Comparison of ENCODE assay signal across 8 mouse cellular contexts in genomic region chr12:3833851-3834273, GRCm38 (mm10). TPM values are rescaled to one million over a fixed set of nuclear protein-coding genes. Genes with fewer than 3 reads are reported as not detected.
DNase-seq lines count a peak whose midpoint lies in the region; ATAC-seq and TF ChIP-seq lines count a peak whose summit lies in the region.

No protein-coding gene starts in this region.

- TF ChIP-seq CTCF in bone marrow, adult 2 months (IDR thresholded peaks at IDR 0.05; ENCODE audit: control insufficient read depth, insufficient read depth, low read length) = no peak
- TF ChIP-seq CTCF in kidney, postnatal 0 days (IDR thresholded peaks at IDR 0.05; ENCODE audit: low read depth) = no peak

- whole genome bisulfite sequencing in bone marrow, adult 2 months = 3% methylated on average over 8 of the region's 8 CpGs
- WGBS in forebrain, embryonic 14.5 days = 0% methylated on average over 8 of the region's 8 CpGs
- WGBS in heart, embryonic 16.5 days = 8% methylated on average over 8 of the region's 8 CpGs
- 0% methylated on average over 8 of the region's 8 CpGs for WGBS in kidney, postnatal 0 days
- 4% methylated on average over 8 of the region's 8 CpGs for WGBS in midbrain, embryonic 15.5 days

- peak overlapping the region; percentile 46 for H3K4me2 ChIP-seq in forebrain, embryonic 14.5 days (ENCODE audit: low read length)
- H3K4me2 ChIP-seq in heart, embryonic 16.5 days (ENCODE audit: low read depth, low read length) = peak overlapping the region; percentile 53
- peak overlapping the region; percentile 52 for H3K4me2 ChIP-seq in kidney, postnatal 0 days (ENCODE audit: low read length)
- H3K4me2 ChIP-seq in midbrain, embryonic 15.5 days = peak overlapping the region; percentile 31

- peak; percentile 93 for ATAC-seq in forebrain, embryonic 14.5 days
- peak; percentile 63 for ATAC-seq in heart, embryonic 16.5 days (replicated peaks; ENCODE audit: extremely low read depth, insufficient read depth, low FRiP score)
- peak; percentile 62 for ATAC-seq in kidney, postnatal 0 days (replicated peaks; ENCODE audit: low FRiP score, low read depth)
- peak; percentile 78 for ATAC-seq in midbrain, embryonic 15.5 days (replicated peaks)
- no peak for ATAC-seq in megakaryocyte-erythroid progenitor cell, adult 5-6 weeks (replicated peaks; ENCODE audit: low FRiP score, low TSS enrichment, poor library complexity, severe bottlenecking)

- no peak overlapping the region for H3K4me3 ChIP-seq in bone marrow, adult 2 months (replicated peaks; ENCODE audit: control insufficient read depth, low read depth, low read length)
- H3K4me3 ChIP-seq in forebrain, embryonic 14.5 days (ENCODE audit: low read depth, low read length) = peak overlapping the region; percentile 1; the same call in 1 of the 2 replicates
- H3K4me3 ChIP-seq in heart, embryonic 16.5 days (ENCODE audit: low read length) = peak overlapping the region; percentile 25
- 0 out of 2 replicates have a peak overlapping the region, but pooled peaks have one; percentile 8 for H3K4me3 ChIP-seq in kidney, postnatal 0 days (replicated peaks; ENCODE audit: low read depth, low read length)
- no peak overlapping the region for H3K4me3 ChIP-seq in midbrain, embryonic 15.5 days

- no peaks in the 10 kb centered on the region for H3K9me3 ChIP-seq in forebrain, embryonic 14.5 days (replicated peaks; ENCODE audit: control insufficient read depth, low read length)
- H3K9me3 ChIP-seq in heart, embryonic 16.5 days (replicated peaks; ENCODE audit: control insufficient read depth, low read length) = no peaks in the 10 kb centered on the region
- H3K9me3 ChIP-seq in kidney, postnatal 0 days (replicated peaks; ENCODE audit: low read length) = no peaks in the 10 kb centered on the region
- H3K9me3 ChIP-seq in midbrain, embryonic 15.5 days = no peaks in the 10 kb centered on the region

- no peaks in the 10 kb centered on the region for H3K27me3 ChIP-seq in forebrain, embryonic 14.5 days (replicated peaks; ENCODE audit: control insufficient read depth, insufficient read depth, low read length)
- H3K27me3 ChIP-seq in heart, embryonic 16.5 days (ENCODE audit: control insufficient read depth, insufficient read depth, low read length) = no peaks in the 10 kb centered on the region
- H3K27me3 ChIP-seq in kidney, postnatal 0 days (ENCODE audit: insufficient read depth, low read length) = no peaks in the 10 kb centered on the region
- no peaks in the 10 kb centered on the region for H3K27me3 ChIP-seq in midbrain, embryonic 15.5 days (replicated peaks)

- H3K27ac ChIP-seq in bone marrow, adult 2 months (ENCODE audit: control insufficient read depth, insufficient read depth, low read depth, low read length, poor library complexity) = peak overlapping the region; percentile 83
- H3K27ac ChIP-seq in forebrain, embryonic 14.5 days (ENCODE audit: low read depth, low read length) = peak overlapping the region; percentile 83
- peak overlapping the region; percentile 83 for H3K27ac ChIP-seq in heart, embryonic 16.5 days (ENCODE audit: low read length)
- H3K27ac ChIP-seq in kidney, postnatal 0 days = peak overlapping the region; percentile 91
- H3K27ac ChIP-seq in midbrain, embryonic 15.5 days = peak overlapping the region; percentile 60

- peak overlapping the region; percentile 46 for H3K9ac ChIP-seq in forebrain, embryonic 14.5 days (ENCODE audit: low read length)
- H3K9ac ChIP-seq in heart, embryonic 16.5 days (ENCODE audit: low read length) = peak overlapping the region; percentile 62
- H3K9ac ChIP-seq in kidney, postnatal 0 days (ENCODE audit: low read depth, low read length) = peak overlapping the region; percentile 42; the same call in 1 of the 2 replicates
- H3K9ac ChIP-seq in midbrain, embryonic 15.5 days = no peak overlapping the region

- H3K36me3 ChIP-seq in forebrain, embryonic 14.5 days (ENCODE audit: control insufficient read depth, insufficient read depth, low read length) = peaks cover 26% of the 10 kb centered on the region; the same call in 1 of the 2 replicates
- H3K36me3 ChIP-seq in heart, embryonic 16.5 days (ENCODE audit: control insufficient read depth, insufficient read depth) = peaks cover 36% of the 10 kb centered on the region
- peaks cover 15% of the 10 kb centered on the region for H3K36me3 ChIP-seq in kidney, postnatal 0 days (ENCODE audit: insufficient read depth, low read length)
- 0 out of 2 replicates have a peak, but pooled peaks cover 5% of the 10 kb centered on the region for H3K36me3 ChIP-seq in midbrain, embryonic 15.5 days (replicated peaks)

- peak; percentile 24; the same call in 1 of the 2 replicates for TF ChIP-seq POLR2A in bone marrow, adult 2 months (IDR thresholded peaks at IDR 0.05; ENCODE audit: borderline replicate concordance, control insufficient read depth, low read depth, low read length)

- DNase-seq in forebrain, embryonic 14.5 days (ENCODE audit: low spot score) = peak; percentile 92
- DNase-seq in kidney, postnatal 0 days (ENCODE audit: low spot score) = peak; percentile 89
- DNase-seq in liver = peak; percentile 41
- peak; percentile 75 for DNase-seq in testis, postnatal 10 days (ENCODE audit: low spot score)

- no peaks in the 10 kb centered on the region; the same call in 1 of the 2 replicates for H3K4me1 ChIP-seq in bone marrow, adult 2 months (ENCODE audit: control insufficient read depth, insufficient read depth, low read length)
- peaks cover 32% of the 10 kb centered on the region for H3K4me1 ChIP-seq in forebrain, embryonic 14.5 days (ENCODE audit: control insufficient read depth, insufficient read depth, low read length)
- peaks cover 44% of the 10 kb centered on the region for H3K4me1 ChIP-seq in heart, embryonic 16.5 days (ENCODE audit: control insufficient read depth, insufficient read depth, low read length)
- H3K4me1 ChIP-seq in kidney, postnatal 0 days (replicated peaks; ENCODE audit: insufficient read depth, low read length) = peaks cover 29% of the 10 kb centered on the region
- H3K4me1 ChIP-seq in midbrain, embryonic 15.5 days = peaks cover 25% of the 10 kb centered on the region

RNA-seq across cellular contexts. Expression of gene Dnmt3a, which starts 28.1 kb away (rescaled TPM):
- polyA plus RNA-seq in bone marrow, adult 2 months (2011; ENCODE audit: insufficient read depth, insufficient read length, low replicate concordance, missing spikeins) = 26.8 and 41.5 TPM in 2 replicates
- 28.0 and 32.0 TPM in 2 replicates for polyA plus RNA-seq in forebrain, embryonic 14.5 days (2014; fragmentation: Nextera tagmentation; extraction: Ambion mirVana)
- 55.1 and 82.6 TPM in 2 replicates for polyA plus RNA-seq in heart, embryonic 16.5 days (2015; fragmentation: Nextera tagmentation; extraction: Ambion mirVana)
- 96.5 and 112 TPM in 2 replicates for polyA plus RNA-seq in kidney, postnatal 0 days (2015; fragmentation: Nextera tagmentation; extraction: Ambion mirVana)
- 144 and 152 TPM in 2 replicates for polyA plus RNA-seq in midbrain, embryonic 15.5 days (2015; fragmentation: Nextera tagmentation; extraction: Ambion mirVana)
- 13.4 and 30.0 TPM in 2 replicates for total RNA-seq in megakaryocyte-erythroid progenitor cell, adult 5-6 weeks (2014; fragmentation: Nextera tagmentation)
- total RNA-seq in megakaryocyte-erythroid progenitor cell, adult 5-6 weeks (2017) = 10.7 and 16.8 TPM in 2 replicates

Comparison
In these comparisons a context has a peak if more than half of its experiments do, and no peak if none do; other contexts are left out.
1. H3K4me3 ChIP-seq: peak in forebrain, embryonic 14.5 days (single experiment), heart, embryonic 16.5 days (single experiment) and kidney, postnatal 0 days (single experiment); none in bone marrow, adult 2 months (single experiment) and midbrain, embryonic 15.5 days (single experiment).
2. DNase-seq: peak in every context shown above with its lines; median percentile 92 in forebrain, embryonic 14.5 days; 89 in kidney, postnatal 0 days; 75 in testis, postnatal 10 days; 41 in liver.
3. Peak in every context shown above with its lines, with median percentiles within 50 percentile points of each other: H3K27ac ChIP-seq and H3K4me2 ChIP-seq.